Mouse (Mus musculus): Measurements from ENCODE around the gene Morc2a.
A peak's percentile ranks its signal among the peaks of the same experiment; 100 is the strongest.

Gene Morc2a

GRCm38 (mm10) chr11:3647688-3648087 is 1.3 kb upstream of the Morc2a start:
- peak overlapping the region; percentile 94 for H3K4me3 ChIP-seq (replicated peaks; ENCODE audit: low read length)
- TF ChIP-seq CTCF (conservative IDR thresholded peaks at IDR 0.05; ENCODE audit: low read length) = no peak
- no peak for TF ChIP-seq NANOG (IDR thresholded peaks at IDR 0.05; ENCODE audit: borderline replicate concordance, low read length)
- TF ChIP-seq POU5F1 (IDR thresholded peaks at IDR 0.05; ENCODE audit: borderline replicate concordance, low read length) = no peak
- H3K27me3 ChIP-seq (ENCODE audit: insufficient read depth, low read length) = no peaks in the 10 kb centered on the region
- H3K36me3 ChIP-seq (ENCODE audit: insufficient read depth, low read length) = peaks cover 65% of the 10 kb centered on the region
- no peaks in the 10 kb centered on the region for H3K9me3 ChIP-seq (ENCODE audit: low read length)
- H3K4me1 ChIP-seq (replicated peaks; ENCODE audit: low read depth, low read length) = peaks cover 55% of the 10 kb centered on the region

GRCm38 (mm10) chr11:3648305-3648963 is 557 bp upstream of the Morc2a start:
- TF ChIP-seq CTCF (conservative IDR thresholded peaks at IDR 0.05; ENCODE audit: low read length) (no peak), POU5F1 (IDR thresholded peaks at IDR 0.05; ENCODE audit: borderline replicate concordance, low read length) (no peak), NANOG (IDR thresholded peaks at IDR 0.05; ENCODE audit: borderline replicate concordance, low read length) (no peak)
- Histone ChIP-seq H3K27me3 (ENCODE audit: insufficient read depth, low read length) (no peaks in the 10 kb centered on the region), H3K4me3 (replicated peaks; ENCODE audit: low read length) (peak overlapping the region; percentile 94), H3K9me3 (ENCODE audit: low read length) (no peaks in the 10 kb centered on the region), H3K36me3 (ENCODE audit: insufficient read depth, low read length) (peaks cover 59% of the 10 kb centered on the region), H3K4me1 (replicated peaks; ENCODE audit: low read depth, low read length) (peaks cover 55% of the 10 kb centered on the region)

- Histone ChIP-seq H3K9me3 (ENCODE audit: low read length) (no peaks in the 10 kb centered on the region), H3K4me1 (replicated peaks; ENCODE audit: low read depth, low read length) (peaks cover 50% of the 10 kb centered on the region), H3K27me3 (ENCODE audit: insufficient read depth, low read length) (no peaks in the 10 kb centered on the region), H3K36me3 (ENCODE audit: insufficient read depth, low read length) (peaks cover 51% of the 10 kb centered on the region), H3K4me3 (replicated peaks; ENCODE audit: low read length) (peak overlapping the region; percentile 94)
- no peak for TF ChIP-seq POU5F1 (IDR thresholded peaks at IDR 0.05; ENCODE audit: borderline replicate concordance, low read length)
- no peak for TF ChIP-seq NANOG (IDR thresholded peaks at IDR 0.05; ENCODE audit: borderline replicate concordance, low read length)
- TF ChIP-seq CTCF (conservative IDR thresholded peaks at IDR 0.05; ENCODE audit: low read length) = no peak
Observed at GRCm38 (mm10) chr11:3650141-3650540, 1.1 kb downstream of the Morc2a start.

- no peak for TF ChIP-seq CTCF (conservative IDR thresholded peaks at IDR 0.05; ENCODE audit: low read length)
- no peak for TF ChIP-seq POU5F1 (IDR thresholded peaks at IDR 0.05; ENCODE audit: borderline replicate concordance, low read length)
- TF ChIP-seq NANOG (IDR thresholded peaks at IDR 0.05; ENCODE audit: borderline replicate concordance, low read length) = no peak
- Histone ChIP-seq H3K4me1 (replicated peaks; ENCODE audit: low read depth, low read length) (peaks cover 13% of the 10 kb centered on the region), H3K4me3 (replicated peaks; ENCODE audit: low read length) (no peak overlapping the region), H3K27me3 (ENCODE audit: insufficient read depth, low read length) (no peaks in the 10 kb centered on the region), H3K36me3 (ENCODE audit: insufficient read depth, low read length) (peaks cover 70% of the 10 kb centered on the region), H3K9me3 (ENCODE audit: low read length) (no peaks in the 10 kb centered on the region)
Observed at GRCm38 (mm10) chr11:3661964-3662363, 13.0 kb downstream of the Morc2a start.

- no peak overlapping the region for H3K4me3 ChIP-seq (replicated peaks; ENCODE audit: low read length)
- H3K4me1 ChIP-seq (replicated peaks; ENCODE audit: low read depth, low read length) = peaks cover 20% of the 10 kb centered on the region
- H3K36me3 ChIP-seq (ENCODE audit: insufficient read depth, low read length) = peaks cover 91% of the 10 kb centered on the region
- H3K27me3 ChIP-seq (ENCODE audit: insufficient read depth, low read length) = no peaks in the 10 kb centered on the region
- H3K9me3 ChIP-seq (ENCODE audit: low read length) = no peaks in the 10 kb centered on the region
- TF ChIP-seq POU5F1 (IDR thresholded peaks at IDR 0.05; ENCODE audit: borderline replicate concordance, low read length) (no peak), NANOG (IDR thresholded peaks at IDR 0.05; ENCODE audit: borderline replicate concordance, low read length) (no peak), CTCF (conservative IDR thresholded peaks at IDR 0.05; ENCODE audit: low read length) (no peak)
Observed at GRCm38 (mm10) chr11:3667506-3667905, 18.5 kb downstream of the Morc2a start.

- peaks cover 93% of the 10 kb centered on the region for H3K36me3 ChIP-seq (ENCODE audit: insufficient read depth, low read length)
- no peak overlapping the region for H3K4me3 ChIP-seq (replicated peaks; ENCODE audit: low read length)
- no peak for TF ChIP-seq NANOG (IDR thresholded peaks at IDR 0.05; ENCODE audit: borderline replicate concordance, low read length)
- no peak for TF ChIP-seq CTCF (conservative IDR thresholded peaks at IDR 0.05; ENCODE audit: low read length)
- TF ChIP-seq POU5F1 (IDR thresholded peaks at IDR 0.05; ENCODE audit: borderline replicate concordance, low read length) = no peak
- no peaks in the 10 kb centered on the region for H3K9me3 ChIP-seq (ENCODE audit: low read length)
- H3K4me1 ChIP-seq (replicated peaks; ENCODE audit: low read depth, low read length) = peaks cover 20% of the 10 kb centered on the region
- no peaks in the 10 kb centered on the region for H3K27me3 ChIP-seq (ENCODE audit: insufficient read depth, low read length)
Observed at GRCm38 (mm10) chr11:3668768-3669167, 19.8 kb downstream of the Morc2a start.

GRCm38 (mm10) chr11:3669849-3670248 is 20.9 kb downstream of the Morc2a start:
- Histone ChIP-seq H3K36me3 (ENCODE audit: insufficient read depth, low read length) (peaks cover 93% of the 10 kb centered on the region), H3K9me3 (ENCODE audit: low read length) (no peaks in the 10 kb centered on the region), H3K27me3 (ENCODE audit: insufficient read depth, low read length) (no peaks in the 10 kb centered on the region), H3K4me3 (replicated peaks; ENCODE audit: low read length) (no peak overlapping the region), H3K4me1 (replicated peaks; ENCODE audit: low read depth, low read length) (peaks cover 12% of the 10 kb centered on the region)
- TF ChIP-seq CTCF (conservative IDR thresholded peaks at IDR 0.05; ENCODE audit: low read length) = no peak
- no peak for TF ChIP-seq NANOG (IDR thresholded peaks at IDR 0.05; ENCODE audit: borderline replicate concordance, low read length)
- TF ChIP-seq POU5F1 (IDR thresholded peaks at IDR 0.05; ENCODE audit: borderline replicate concordance, low read length) = no peak

- TF ChIP-seq NANOG (IDR thresholded peaks at IDR 0.05; ENCODE audit: borderline replicate concordance, low read length) (no peak), POU5F1 (IDR thresholded peaks at IDR 0.05; ENCODE audit: borderline replicate concordance, low read length) (no peak), CTCF (conservative IDR thresholded peaks at IDR 0.05; ENCODE audit: low read length) (no peak)
- no peaks in the 10 kb centered on the region for H3K27me3 ChIP-seq (ENCODE audit: insufficient read depth, low read length)
- H3K4me1 ChIP-seq (replicated peaks; ENCODE audit: low read depth, low read length) = 0 out of 2 replicates have a peak, but pooled peaks cover 6% of the 10 kb centered on the region
- peaks cover 99% of the 10 kb centered on the region for H3K36me3 ChIP-seq (ENCODE audit: insufficient read depth, low read length)
- no peak overlapping the region for H3K4me3 ChIP-seq (replicated peaks; ENCODE audit: low read length)
- H3K9me3 ChIP-seq (ENCODE audit: low read length) = no peaks in the 10 kb centered on the region
Observed at GRCm38 (mm10) chr11:3671000-3671628, 22.1 kb downstream of the Morc2a start.
